Mouse (Mus musculus) E14TG2a.4 (cell line): ENCODE measurements around the gene Anxa2.

ENCODE experiments used
- CTCF ChIP-seq: conservative IDR thresholded peaks from 2 replicates; pipeline ENCODE4 v1.5.1; 2014; ENCODE audit warnings: low read length
- NANOG ChIP-seq: IDR thresholded peaks from 2 replicates; pipeline ENCODE4 v1.6.1; 2014; ENCODE audit warnings: borderline replicate concordance, low read length, mixed read lengths

- no peak for TF ChIP-seq CTCF
- no peak for TF ChIP-seq NANOG
These were observed 21.4 kb upstream of the Anxa2 start for GRCm38 (mm10) chr9:69431863-69432555.
